Mouse (Mus musculus): ENCODE measurements around the gene Gstz1.
"Not testable (repeated sequence)": the region's sequence is repeated elsewhere in the genome, so short reads cannot be mapped to it uniquely, and the experiment has no call there.

Gstz1 gene

GRCm38 (mm10) chr12:87146966-87147365 is at the start of gene Gstz1:
Gstz1 (plus strand) TSS chr12:87147165.
- peak; percentile 88 for DNase-seq

GRCm38 (mm10) chr12:87100331-87100730 is 46.6 kb upstream of the Gstz1 start:
- no peak for DNase-seq

- DNase-seq, result peak; percentile 20
Measured at GRCm38 (mm10) chr12:87102165-87102631, 44.8 kb upstream of the Gstz1 start, which contains the start of gene Ngb. Ngb (minus strand) TSS chr12:87102539.

GRCm38 (mm10) chr12:87103471-87103870 is 43.5 kb upstream of the Gstz1 start:
- no peak for DNase-seq

- DNase-seq, result no peak
Measured at GRCm38 (mm10) chr12:87104796-87105195, 42.2 kb upstream of the Gstz1 start.

GRCm38 (mm10) chr12:87107357-87107977 is 39.5 kb upstream of the Gstz1 start:
- DNase-seq, result no peak

GRCm38 (mm10) chr12:87121918-87122589 is 24.9 kb upstream of the Gstz1 start:
- DNase-seq, result no peak

- DNase-seq, result no peak
Measured at GRCm38 (mm10) chr12:87127256-87127655, 19.7 kb upstream of the Gstz1 start.

GRCm38 (mm10) chr12:87130224-87130623 is 16.7 kb upstream of the Gstz1 start:
- no peak for DNase-seq

GRCm38 (mm10) chr12:87131181-87131580 is 15.8 kb upstream of the Gstz1 start:
- DNase-seq, result no peak

GRCm38 (mm10) chr12:87131619-87132018 is 15.3 kb upstream of the Gstz1 start:
- DNase-seq, result no peak

- DNase-seq, result no peak
Measured at GRCm38 (mm10) chr12:87132210-87132609, 14.8 kb upstream of the Gstz1 start.

GRCm38 (mm10) chr12:87132784-87133183 is 14.2 kb upstream of the Gstz1 start:
- no peak for DNase-seq

GRCm38 (mm10) chr12:87137439-87138341 is 9.3 kb upstream of the Gstz1 start:
- DNase-seq, result no peak

GRCm38 (mm10) chr12:87138342-87138701 is 8.6 kb upstream of the Gstz1 start:
- DNase-seq, result no peak

- no peak for DNase-seq
Measured at GRCm38 (mm10) chr12:87138768-87139167, 8.2 kb upstream of the Gstz1 start.

GRCm38 (mm10) chr12:87142156-87142555 is 4.8 kb upstream of the Gstz1 start:
- no peak for DNase-seq

- DNase-seq, result peak; percentile 92
Measured at GRCm38 (mm10) chr12:87147395-87148089, 577 bp downstream of the Gstz1 start, which contains the start of gene Pomt2. Pomt2 (minus strand) TSS chr12:87147968.

- no peak for DNase-seq
Measured at GRCm38 (mm10) chr12:87148136-87148535, 1.2 kb downstream of the Gstz1 start.

GRCm38 (mm10) chr12:87149471-87149870 is 2.5 kb downstream of the Gstz1 start:
- no peak for DNase-seq

- DNase-seq, result not testable (repeated sequence)
Measured at GRCm38 (mm10) chr12:87154448-87154847, 7.5 kb downstream of the Gstz1 start.

- no peak for DNase-seq
Measured at GRCm38 (mm10) chr12:87157361-87157760, 10.4 kb downstream of the Gstz1 start.

GRCm38 (mm10) chr12:87158099-87158498 is 11.1 kb downstream of the Gstz1 start:
- DNase-seq, result no peak
